Mouse (Mus musculus) cerebellum, postnatal 14 days (tissue): ENCODE data around the gene Stap2.

ENCODE experiments used
- DNase-seq, 2 experiments: peaks; one replicate each; pipeline ENCODE4 v3.0.0; 2021; ENCODE audit warnings: mixed read lengths in 2 of 2

The Stap2 gene

GRCm38 (mm10) chr17:56005415-56006061 is at the start of gene Stap2, which contains the start of gene Mpnd:
Gene Stap2 (minus strand): TSS chr17:56005584.
Gene Mpnd (plus strand): TSS chr17:56005711.
- peak; percentile 51 to 52 for DNase-seq

DNA sequence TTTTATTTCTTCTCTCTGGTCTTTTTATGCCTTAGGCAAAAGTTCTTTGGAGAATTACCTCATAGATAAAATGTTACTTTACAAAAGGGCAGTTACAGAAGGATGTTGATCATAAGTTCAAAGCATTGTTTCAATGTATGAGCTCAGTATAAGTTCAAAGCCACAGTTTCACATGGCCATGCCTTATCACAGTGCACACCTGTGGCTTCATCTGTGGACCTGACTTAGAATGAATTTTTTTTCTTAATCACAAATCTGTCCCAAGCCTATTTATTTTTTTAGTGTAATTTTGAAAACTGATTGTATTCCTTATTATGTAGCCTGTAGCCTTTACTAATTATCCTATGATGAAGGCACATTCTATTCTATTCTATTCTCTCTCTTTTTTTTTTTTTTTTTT is 49.6 kb upstream of the Stap2 start:
- no peak for DNase-seq

GRCm38 (mm10) chr17:56051369-56051768 is 46.0 kb upstream of the Stap2 start:
- no peak for DNase-seq

GRCm38 (mm10) chr17:56040857-56041163 is 35.4 kb upstream of the Stap2 start:
- no peak for DNase-seq

- peak; percentile 98 to 99 for DNase-seq
Measured at GRCm38 (mm10) chr17:56040030-56040856, 34.9 kb upstream of the Stap2 start, which contains the start of gene Chaf1a. Gene Chaf1a (plus strand): TSS chr17:56040439.

- no peak for DNase-seq
Measured at GRCm38 (mm10) chr17:56039345-56039744, 34.0 kb upstream of the Stap2 start.

- DNase-seq = peak in 1 of 2 experiments; percentile 60
Measured at GRCm38 (mm10) chr17:56038583-56039261, 33.3 kb upstream of the Stap2 start.

DNA sequence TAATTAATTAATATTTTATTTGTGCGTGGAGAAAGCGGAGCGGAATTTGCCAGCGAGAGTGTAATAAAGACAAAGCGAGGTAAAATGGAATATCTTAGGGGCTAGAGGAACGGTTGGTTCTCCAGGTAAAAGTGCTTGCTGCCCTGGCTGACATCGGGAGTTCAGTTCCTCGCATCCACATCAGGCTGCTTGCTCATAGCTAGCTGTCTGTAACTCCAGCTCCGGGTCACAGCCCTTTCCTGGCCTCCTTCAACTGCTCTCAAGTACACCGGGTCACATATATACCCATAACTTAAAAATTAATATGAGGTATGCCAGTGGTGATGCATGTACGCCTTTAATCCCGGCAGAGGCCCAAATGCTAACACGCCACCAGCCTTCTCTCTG is 31.5 kb upstream of the Stap2 start:
- DNase-seq = peak in 1 of 2 experiments; percentile 25

DNA sequence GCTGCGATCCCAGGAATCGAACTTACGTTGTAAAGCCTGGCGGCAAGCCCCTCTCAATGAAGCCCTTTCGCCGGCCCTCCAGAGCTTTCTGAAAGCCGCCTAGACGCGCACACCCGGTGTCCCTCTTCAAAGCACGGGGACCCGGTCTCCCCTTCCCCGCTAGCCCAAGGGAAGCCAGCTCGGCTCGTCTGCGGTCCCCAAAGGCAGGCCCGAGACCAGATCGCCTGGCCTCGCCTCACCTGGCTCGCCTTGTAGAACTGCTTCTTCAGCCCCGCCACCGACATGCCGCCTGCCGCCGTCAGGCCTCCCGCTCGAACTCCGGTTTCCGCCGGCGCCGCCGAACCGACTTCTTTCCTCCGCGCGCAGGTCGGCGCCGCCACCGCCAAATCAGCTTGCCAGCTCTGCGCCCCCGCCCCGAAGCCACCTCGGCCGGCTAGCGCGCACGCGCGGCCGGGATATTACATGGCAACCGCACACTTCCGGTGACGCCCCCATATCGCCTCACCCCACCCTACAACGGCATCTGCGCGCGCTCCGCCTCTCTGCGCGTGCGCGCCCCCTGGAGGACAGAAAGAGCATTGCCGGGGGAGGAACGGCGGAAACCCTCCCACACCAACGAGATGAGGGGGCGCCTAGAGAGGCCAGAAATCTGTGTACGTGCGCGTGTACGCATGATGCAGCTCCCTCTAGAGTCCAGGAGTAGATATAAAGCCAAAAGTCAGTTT is 31.0 kb upstream of the Stap2 start, which contains the start of gene Sh3gl1:
Sh3gl1 (minus strand) TSS at position 460 of the 725 bp plus-strand sequence.
- DNase-seq = peak; percentile 99 to 100

DNA sequence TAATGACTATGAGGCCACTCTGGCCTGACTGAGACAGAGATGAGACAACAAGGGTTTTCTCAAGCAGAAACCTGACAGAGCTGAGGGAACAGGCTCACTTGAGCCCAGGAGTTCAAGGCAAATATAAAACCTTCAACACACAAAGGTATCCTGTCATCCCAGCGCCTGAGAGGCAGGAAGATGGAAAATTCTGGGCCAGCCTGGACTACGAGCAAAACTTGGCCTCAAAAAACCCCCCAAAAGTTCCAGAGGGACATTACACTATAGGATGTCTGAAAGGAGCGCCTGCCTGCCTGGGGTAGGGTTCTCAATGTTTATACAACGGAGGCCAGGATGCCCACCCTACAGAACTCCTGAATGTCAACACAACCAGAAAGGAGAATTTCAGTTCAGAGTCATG is 29.8 kb upstream of the Stap2 start:
- peak in 1 of 2 experiments; percentile 5 for DNase-seq

DNA sequence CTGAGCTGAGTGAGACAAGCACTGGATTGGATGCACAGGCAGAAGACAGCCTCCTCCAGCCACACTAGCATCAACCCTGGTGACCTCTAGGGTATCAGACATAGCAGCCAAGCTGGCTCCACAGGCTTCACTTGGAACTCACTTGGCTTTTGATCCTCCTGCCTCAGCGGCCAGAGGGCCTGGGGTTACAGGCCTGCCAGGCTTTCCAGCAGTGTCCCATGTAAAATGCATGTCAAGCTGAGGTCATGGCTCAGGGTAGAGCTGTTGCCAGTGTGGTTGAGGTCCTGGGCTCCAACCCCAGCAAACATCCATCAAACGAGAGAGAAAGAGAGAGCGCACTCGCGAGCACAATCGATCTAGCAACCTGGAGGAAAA is 29.3 kb upstream of the Stap2 start:
- DNase-seq = peak in 1 of 2 experiments; percentile 7

DNA sequence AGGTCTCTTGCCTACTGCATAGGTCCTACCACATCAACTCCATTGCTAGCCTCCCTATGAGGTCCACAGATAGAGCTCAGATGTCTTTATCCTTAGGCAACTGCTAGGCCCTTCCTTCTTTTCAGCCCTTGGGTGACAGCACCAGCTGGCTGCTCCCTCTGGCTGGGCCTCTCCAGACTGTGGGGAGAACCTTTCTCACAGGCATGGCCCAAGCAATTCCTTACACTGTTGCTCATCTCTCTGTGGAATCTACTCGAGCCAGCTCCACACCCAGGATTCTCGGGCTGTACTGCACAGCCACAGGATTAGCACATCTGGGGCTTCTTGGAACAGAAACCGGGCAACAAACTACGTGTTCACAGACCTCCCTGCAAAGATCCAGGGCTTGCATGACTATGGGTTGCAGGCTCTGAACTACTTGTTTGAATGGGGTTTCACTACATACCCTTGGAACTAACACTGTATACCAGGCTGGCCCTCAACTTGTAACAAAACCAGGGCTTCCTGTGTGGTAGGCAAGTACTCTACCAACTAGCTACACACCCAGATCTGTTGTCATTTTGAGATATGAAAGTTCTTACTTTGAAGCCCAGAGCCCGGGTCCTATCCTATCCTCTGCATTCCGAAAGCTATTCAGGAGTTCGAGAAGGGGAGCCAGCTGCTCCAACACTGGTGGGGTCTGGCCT is 28.8 kb upstream of the Stap2 start:
- peak in 1 of 2 experiments; percentile 4 for DNase-seq

DNA sequence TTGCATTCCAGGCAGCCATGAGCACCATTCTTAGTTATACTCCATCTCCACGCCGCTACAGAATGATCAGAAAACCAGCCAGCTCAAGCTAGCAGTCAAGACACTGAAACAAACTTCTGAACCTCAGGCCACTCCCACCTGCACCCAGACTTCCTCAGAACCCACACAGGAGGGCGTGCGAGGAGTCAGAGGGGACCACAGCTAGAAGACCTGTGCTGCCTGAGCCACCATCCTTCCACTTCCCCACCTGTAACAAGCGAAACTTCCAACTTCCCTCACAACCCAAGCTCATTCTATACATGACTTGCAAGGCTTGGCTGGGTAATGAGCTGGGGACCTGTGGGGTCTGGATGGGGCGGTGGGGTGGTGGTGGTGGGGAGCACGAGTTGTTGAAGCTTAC is 27.4 kb upstream of the Stap2 start:
- no peak for DNase-seq

DNA sequence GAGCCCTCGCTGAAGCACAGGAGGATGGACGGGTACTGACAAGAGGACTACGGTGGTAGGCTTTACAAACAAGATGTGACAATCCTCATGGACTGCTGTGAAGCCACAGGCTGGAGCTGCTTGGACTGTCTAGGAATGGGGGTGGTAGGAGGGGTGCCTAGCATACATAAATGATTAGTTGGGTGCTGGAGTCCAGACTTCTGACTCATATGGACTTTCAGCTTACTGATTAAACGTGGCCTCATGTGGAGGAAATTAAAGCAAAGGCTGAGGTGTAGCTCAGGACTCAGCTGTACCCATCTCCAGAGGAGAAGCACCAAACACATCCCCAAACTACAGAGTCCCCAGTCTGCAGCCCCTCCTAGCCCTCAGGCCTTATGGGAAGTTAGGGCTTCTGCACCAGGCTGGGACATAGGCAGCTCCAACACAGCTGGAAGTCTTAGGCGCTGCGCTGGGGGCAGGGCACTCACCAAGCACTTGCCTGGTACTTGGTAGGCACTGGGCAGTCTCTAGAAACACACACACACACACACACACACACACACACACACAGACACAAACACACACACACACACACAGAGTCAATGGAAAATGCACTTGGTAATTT is 26.8 kb upstream of the Stap2 start:
- DNase-seq = peak in 1 of 2 experiments; percentile 8

GRCm38 (mm10) chr17:56031431-56031830 is 26.0 kb upstream of the Stap2 start:
- peak in 1 of 2 experiments; percentile 4 for DNase-seq

DNA sequence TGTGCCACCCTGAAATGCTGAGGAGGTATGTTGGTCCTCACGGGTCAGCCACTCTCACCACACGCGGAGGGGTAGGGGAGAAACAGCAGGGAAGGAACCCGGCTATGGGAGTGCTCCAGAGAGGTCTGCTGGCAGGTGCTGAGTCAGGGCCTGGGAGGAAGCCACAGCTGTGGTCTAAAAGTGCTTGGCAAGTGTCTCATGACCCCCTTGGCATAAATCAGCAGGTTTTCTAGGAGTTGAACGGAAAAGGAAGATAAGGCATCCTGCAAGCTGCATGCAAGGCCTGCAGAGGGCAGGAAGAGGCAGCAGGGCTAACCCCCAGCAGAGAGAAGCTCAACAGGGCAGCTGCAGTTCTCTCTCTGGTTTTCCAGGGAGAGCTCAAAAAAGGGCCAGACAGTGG is 25.5 kb upstream of the Stap2 start:
- DNase-seq = peak in 1 of 2 experiments; percentile 23

DNA sequence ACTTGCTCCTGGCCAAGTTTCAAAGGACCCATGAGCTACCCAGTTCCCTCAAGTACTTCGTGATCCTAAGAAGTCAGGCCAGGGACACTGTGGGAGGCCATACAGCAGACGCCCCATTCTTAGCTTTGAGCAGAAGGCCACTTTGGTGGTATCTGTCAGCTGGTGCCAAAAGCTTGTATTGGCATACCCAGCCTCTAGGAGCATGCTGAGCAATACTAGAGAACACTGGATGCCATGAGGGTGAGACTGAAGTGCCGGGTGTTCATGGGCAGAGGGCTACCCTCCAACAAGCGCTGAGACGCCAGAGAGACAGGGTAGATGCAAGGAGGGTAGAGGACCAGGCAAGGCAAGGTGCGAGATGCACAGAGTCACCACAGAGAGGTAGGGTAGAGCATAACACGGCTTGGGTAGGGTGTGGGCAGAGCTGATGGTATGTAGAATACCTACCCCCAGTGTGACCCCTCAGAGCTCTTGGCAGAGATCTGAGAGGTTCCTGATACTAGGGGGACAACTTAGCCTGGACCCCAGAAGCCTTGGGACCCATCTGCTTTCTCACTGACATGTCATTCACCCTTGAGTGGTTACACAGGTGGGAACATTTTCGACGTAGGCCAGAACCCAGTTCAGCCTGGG is 25.0 kb upstream of the Stap2 start:
- peak; percentile 52 to 58 for DNase-seq

DNA sequence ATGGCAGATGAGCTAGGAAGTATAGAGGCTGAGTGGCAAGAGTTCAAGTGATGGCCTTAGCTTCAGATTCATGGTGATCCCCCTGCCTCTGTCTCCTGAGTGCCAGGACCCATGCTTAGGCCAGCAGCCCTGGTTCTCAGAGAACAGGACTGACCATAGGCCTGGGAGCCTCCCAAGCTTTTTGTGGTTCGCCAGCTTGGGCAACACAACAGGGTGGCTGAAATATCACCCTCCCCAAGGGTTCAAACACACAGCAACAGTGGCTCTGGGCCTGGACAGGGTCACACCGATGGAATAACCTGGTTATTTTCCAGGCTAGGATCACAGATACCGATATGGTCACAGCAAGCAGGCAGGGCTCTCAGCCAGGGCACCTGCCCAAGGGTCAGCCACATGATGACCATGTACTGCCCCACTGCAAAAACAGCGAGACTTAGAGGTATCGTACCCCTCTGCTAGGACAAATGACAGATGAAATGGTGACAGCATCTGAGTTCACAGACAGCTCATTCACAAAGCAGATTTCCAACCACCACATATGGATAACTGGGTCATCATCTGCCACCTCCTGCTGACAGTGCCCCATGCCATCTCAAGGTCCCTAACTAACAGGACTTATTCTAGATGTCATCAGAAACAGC is 22.5 kb upstream of the Stap2 start:
- DNase-seq = peak; percentile 57 to 61

DNA sequence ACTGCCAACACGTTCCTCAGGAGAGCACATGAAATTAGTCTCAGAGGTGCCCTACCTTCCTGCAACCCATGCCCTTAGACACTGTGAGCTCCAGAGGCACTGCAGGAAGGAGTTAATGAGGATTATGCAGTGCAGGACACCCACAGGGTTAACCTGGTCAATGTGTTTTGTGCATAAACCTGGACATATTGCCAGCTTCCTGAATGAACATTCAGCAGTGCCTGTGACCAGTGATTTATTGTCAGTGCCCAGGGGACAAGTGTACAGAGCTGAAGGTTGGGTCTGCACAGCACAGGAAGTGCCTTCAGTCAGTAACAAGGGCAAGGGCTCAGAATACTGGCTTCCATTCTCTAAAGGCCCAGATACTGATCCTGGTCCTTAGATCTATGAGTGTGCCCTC is 21.5 kb upstream of the Stap2 start:
- no peak for DNase-seq

- no peak for DNase-seq
Measured at GRCm38 (mm10) chr17:56026303-56026702, 20.9 kb upstream of the Stap2 start.

- DNase-seq = no peak
Measured at GRCm38 (mm10) chr17:56024931-56025330, 19.5 kb upstream of the Stap2 start.
